Mouse (Mus musculus): ENCODE measurements at regions not wholly inside any gene's neighbourhood (a gene's known extent, or its start where the extent isn't known, plus 50 kb on each side); places are given as distances from the start of the nearest gene placed in this dataset.

DNA sequence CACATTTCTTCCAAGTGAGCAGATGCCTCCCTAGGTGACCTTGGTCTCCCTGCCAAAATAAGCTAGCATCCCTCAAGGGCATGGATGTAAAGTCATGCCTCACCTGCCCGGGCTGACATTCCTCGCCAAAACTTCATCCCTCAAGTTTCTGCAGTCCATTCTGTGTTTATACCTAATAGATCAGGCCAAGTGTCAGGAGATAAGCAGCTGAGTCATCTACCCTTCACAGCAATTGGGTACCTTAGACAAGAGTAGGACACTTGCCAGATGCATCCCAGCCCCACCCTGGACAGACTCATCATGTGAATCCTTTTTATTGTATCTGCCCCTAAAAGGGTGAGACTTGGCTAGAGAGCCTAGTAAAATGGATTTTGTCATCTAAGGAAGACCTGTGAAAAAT, 204.1 kb upstream of the Gm21897 start:
- TF ChIP-seq CTCF (IDR thresholded peaks at IDR 0.05; ENCODE audit: low read depth) (no peak), EP300 (IDR thresholded peaks at IDR 0.05; ENCODE audit: low read depth) (no peak)
